Mouse (Mus musculus) bone marrow, adult 2 months (tissue): ENCODE measurements around the gene Nosip. TPM values are rescaled to one million over a fixed set of nuclear protein-coding genes. Genes with fewer than 3 reads are reported as not detected.

ENCODE experiments used
- H3K27ac ChIP-seq: fragments of 200-500 bp; 2 replicates; pipeline ENCODE4 v1.5.1; 2012; ENCODE audit warnings: low read depth, mild to moderate bottlenecking, control low read depth, inconsistent platforms, low read length; ENCODE audit not compliant: control insufficient read depth, poor library complexity, insufficient read depth
- H3K4me1 ChIP-seq: fragments of 200-500 bp; 2 replicates; pipeline ENCODE4 v1.6.1; 2011; ENCODE audit warnings: low read length; ENCODE audit not compliant: control insufficient read depth, insufficient read depth
- H3K4me3 ChIP-seq: fragments of 200-500 bp; replicated peaks from 2 replicates; pipeline ENCODE3; 2011; ENCODE audit warnings: mild to moderate bottlenecking, low read depth, low read length, control low read depth; ENCODE audit not compliant: control insufficient read depth
- CTCF ChIP-seq: fragments of 200-500 bp; IDR thresholded peaks from 2 replicates; pipeline ENCODE4 v1.5.1; 2011; ENCODE audit warnings: low read length, control low read depth; ENCODE audit not compliant: control insufficient read depth, insufficient read depth
- POLR2A ChIP-seq: fragments of 200-500 bp; IDR thresholded peaks from 2 replicates; pipeline ENCODE4 v1.6.1; 2011; ENCODE audit warnings: low read depth, mild to moderate bottlenecking, control low read depth, low read length, borderline replicate concordance; ENCODE audit not compliant: control insufficient read depth
- WGBS: fragments of 180-500 bp; shearing (Covaris S2); methylation state at CpG from one replicate; pipeline ENCODE4 v1.1.7; 2018; 5-methylcytosine and 5-hydroxymethylcytosine counted together
- polyA plus RNA-seq: library from polyadenylated mRNA; stranded (reverse); fragments of >200 nt; gene quantifications from 2 replicates; pipeline ENCODE4 v1.2.4, GENCODE M21; 2011; ENCODE audit warnings: low replicate concordance; ENCODE audit not compliant: missing spikeins, insufficient read depth, insufficient read length

Nosip gene
- polyA plus RNA-seq, 1 experiment: 44.8 TPM

DNA sequence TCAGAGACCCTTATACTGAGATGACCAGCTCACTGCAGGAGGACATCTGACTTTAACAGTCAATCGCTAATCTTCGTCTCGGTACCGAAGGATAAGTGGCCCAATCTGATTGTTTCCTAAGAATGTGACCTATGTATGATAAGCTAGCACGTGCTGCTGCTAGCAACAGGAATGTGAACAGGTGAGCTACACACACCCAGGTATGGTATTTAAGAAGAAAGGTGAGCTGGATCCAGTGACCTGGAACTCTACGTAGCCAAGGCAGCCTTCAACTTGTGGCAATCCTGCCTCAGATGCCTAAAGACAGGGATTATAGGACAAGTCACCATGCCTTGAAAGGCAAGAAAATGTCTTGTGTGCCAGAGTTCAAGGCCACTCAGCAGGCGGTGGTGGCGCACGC, 23.8 kb upstream of the Nosip start:
- TF ChIP-seq POLR2A (no peak), CTCF (no peak)
- WGBS: 93% methylated on average over 9 of the region's 9 CpGs

DNA sequence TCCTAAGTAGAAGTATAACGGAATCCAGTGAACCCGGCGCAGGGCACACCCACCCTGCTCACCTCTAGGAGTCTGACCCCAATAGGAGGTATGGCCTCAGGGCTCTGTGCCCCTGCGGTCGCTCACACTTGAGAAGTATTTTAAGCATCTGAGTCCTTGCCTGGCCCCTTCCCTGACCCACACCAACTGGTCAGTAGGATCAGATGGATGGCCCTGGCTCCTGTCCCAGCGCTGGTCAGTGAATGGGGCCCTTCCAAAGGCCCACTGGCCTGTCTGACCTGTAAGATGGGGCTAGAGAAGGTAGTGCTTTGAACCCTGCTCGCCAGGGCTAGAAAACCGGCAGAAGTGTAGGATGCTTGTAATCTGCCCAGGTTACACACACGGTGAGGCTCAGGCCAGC, 21.4 kb upstream of the Nosip start:
- H3K4me3 ChIP-seq: no peak overlapping the region
- TF ChIP-seq CTCF (no peak), POLR2A (no peak)
- no peaks in the 10 kb centered on the region for H3K4me1 ChIP-seq
- no peak overlapping the region for H3K27ac ChIP-seq
- 87% methylated on average over 9 of the region's 9 CpGs for WGBS

More for the DNA sequence above, 23.8 kb upstream of the Nosip start:
- Histone ChIP-seq H3K4me1 (no peaks in the 10 kb centered on the region), H3K4me3 (no peak overlapping the region), H3K27ac (no peak overlapping the region)

DNA sequence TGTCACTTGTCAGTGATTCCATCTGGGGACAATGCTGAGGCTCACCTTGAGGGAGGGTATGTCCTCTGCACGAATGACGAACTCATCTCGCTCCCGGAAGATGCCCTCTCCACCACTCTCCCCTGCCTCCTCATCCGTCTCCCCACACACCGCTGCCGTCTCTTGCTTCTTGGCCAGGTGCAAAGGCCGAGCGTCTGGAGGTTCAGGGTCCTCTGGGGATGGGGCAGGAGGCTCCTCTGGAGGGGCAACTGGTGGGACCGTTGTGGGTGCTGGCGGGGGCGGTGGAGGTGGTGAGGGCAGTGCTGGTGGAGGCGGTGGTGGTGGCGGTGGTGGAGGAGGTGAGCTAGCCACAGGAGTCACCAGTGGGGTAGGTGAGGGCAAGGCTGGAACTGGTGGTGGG, 18.9 kb upstream of the Nosip start:
- TF ChIP-seq POLR2A: no peak
- WGBS: 89% methylated on average over 14 of the region's 14 CpGs
- Histone ChIP-seq H3K4me1 (no peaks in the 10 kb centered on the region), H3K27ac (no peak overlapping the region), H3K4me3 (no peak overlapping the region)

DNA sequence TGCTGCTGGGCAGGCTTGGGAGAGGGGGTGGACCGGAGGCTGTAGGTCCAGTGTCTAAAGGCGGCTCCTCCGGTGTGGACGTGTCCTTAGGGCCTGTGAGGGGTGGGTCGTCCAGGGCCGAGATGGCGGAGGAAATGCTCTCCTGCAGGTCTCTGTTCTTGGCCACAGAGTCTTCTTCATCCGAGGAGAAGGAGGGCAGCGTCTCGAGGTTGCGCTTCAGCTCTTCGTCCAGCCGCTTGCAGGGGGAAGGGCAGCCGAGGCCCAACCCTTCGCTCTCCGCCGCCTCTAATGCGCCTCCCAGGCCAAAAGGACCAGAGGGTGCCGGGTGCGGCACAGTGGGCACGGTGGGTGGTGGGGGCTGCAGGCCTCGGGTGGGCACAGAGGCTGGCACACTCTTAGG, 16.5 kb upstream of the Nosip start:
- Histone ChIP-seq H3K27ac (no peak overlapping the region), H3K4me1 (no peaks in the 10 kb centered on the region), H3K4me3 (no peak overlapping the region)
- 93% methylated on average over 22 of the region's 22 CpGs for WGBS
- no peak for TF ChIP-seq POLR2A
- TF ChIP-seq CTCF: no peak

DNA sequence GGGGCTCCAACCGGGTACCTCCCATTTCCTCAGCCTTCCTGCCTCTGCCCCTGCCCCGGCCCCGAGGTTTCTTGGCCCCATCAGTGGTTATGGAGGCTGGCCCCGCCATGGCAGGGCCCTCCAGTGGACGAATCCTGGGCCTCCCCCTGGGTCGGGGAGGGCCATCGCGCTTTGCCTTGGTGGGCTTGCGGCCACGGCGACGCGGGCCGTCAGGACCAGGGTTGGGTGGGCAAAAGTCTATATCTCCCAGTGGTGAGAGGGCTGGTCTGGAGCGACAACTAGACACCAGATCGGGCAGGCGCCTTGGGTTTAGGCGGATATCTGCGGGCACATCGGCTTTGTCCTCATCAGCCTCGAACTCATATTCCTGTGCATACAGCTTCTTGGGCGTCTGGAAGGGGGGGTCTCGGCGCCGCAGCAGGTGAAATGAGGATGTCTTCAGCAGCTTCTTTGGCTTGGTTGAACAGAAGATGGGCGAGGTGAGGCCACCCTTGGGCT, 15.3 kb upstream of the Nosip start:
- Histone ChIP-seq H3K4me1 (peaks cover 4% of the 10 kb centered on the region), H3K4me3 (no peak overlapping the region), H3K27ac (no peak overlapping the region)
- 87% methylated on average over 26 of the region's 26 CpGs for WGBS
- no peak for TF ChIP-seq CTCF
- no peak for TF ChIP-seq POLR2A

DNA sequence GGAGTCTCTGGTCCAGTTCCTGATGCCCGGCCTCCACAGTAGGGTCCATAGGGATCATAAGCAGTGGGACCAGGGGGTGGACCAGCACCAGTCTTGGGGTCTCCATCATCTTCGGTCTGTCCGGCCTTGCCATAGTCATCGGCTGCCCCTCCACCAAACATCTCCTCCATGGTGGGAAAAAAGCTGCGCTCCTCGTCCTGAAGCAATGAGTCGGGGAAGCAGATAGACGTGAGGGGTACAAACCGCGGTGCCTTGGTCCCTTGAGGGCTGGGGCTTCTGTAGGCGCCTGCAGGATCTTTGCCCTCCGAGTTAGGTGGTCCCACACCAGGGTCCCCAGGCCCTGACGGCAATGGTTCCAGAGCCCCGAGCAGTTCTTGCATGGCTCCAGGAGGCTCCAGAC, 14.7 kb upstream of the Nosip start:
- Histone ChIP-seq H3K27ac (no peak overlapping the region), H3K4me1 (peaks cover 5% of the 10 kb centered on the region), H3K4me3 (no peak overlapping the region)
- 89% methylated on average over 14 of the region's 14 CpGs for WGBS
- no peak for TF ChIP-seq CTCF
- TF ChIP-seq POLR2A: no peak

DNA sequence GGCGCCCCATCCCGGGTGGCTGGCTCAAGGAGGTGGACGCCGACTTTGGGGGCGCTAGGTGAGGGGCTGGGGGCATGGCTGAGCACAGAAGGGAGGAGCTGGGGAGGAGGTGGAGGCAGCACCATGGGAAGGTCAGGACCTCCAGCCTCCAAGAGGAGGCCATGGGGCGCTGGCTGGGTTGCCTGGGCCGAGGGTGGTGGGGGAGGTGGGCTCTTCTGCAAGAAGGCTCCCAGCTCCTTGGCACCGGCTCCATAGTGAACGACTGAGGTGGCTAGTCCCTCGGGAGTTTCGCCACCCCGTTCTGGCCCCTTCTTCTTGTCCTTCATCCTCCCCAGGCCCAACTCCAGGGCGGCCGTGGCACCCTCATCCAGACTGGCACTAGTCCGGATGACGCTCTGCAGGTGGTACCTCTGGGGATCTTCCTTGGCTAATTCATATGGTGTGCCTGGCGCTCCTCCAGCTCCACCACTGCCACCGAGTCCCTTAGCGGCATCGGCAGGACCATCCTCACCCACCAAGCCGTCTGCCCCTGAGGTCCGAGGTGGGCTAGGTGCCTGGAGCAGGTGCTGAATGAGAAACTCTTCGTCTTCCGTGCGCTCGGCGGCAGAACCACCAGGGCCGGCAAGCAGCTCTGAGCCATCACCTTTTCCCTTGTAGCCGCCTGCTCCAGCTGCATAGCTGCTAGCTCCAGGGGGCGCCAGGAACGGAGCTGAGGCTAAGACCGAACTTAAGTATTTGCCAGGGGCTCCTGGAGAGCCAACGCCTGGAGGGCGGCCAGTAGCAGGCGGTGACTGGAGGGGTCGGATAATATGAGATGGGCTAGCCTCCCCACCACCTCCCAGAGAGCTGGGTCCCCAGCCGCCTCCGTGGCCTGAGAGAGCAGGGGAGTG, 14.0 kb upstream of the Nosip start:
- WGBS: 91% methylated on average over 38 of the region's 38 CpGs
- TF ChIP-seq CTCF (no peak), POLR2A (no peak)
- no peak overlapping the region for H3K4me3 ChIP-seq
- peaks cover 5% of the 10 kb centered on the region for H3K4me1 ChIP-seq
- no peak overlapping the region; the same call in 1 of the 2 replicates for H3K27ac ChIP-seq

DNA sequence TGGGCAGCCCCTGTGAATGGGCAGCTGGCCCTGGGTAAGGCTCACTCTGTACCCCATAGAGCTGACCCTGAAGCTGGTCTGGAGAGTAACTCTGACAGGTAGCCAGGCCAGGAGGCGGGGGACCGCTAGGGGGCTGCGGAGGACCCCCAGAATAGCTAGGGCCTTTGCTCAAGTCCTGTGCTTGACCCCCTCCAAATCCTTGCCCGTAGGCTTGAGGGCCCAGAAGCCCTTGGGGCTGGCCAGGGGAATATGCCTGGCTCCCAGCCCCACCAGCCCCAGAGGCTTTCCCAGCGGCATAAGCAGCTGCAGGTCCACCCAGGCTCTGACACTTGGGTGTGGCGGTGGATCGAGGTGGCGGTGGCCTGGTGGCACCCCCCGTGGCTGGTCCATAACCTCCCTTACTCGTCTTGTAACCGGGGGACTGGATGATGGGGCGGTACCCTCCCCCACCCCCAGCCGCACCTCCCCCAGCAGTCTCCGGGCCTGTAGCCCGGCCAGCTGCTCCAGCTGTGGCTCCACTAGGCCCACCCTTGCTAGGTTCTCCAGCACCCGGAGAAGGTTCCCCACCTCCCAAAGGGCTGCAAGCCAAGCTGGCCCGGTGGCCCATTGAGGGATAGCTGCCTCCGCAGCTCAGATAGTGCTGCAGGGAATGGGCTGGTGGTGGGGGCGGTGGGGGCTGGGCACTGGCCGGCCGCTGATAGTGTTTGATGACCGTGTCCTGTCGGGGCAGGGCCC, 13.1 kb upstream of the Nosip start:
- no peak overlapping the region; the same call in 1 of the 2 replicates for H3K27ac ChIP-seq
- TF ChIP-seq CTCF: no peak
- no peak for TF ChIP-seq POLR2A
- 86% methylated on average over 23 of the region's 23 CpGs for WGBS
- peaks cover 5% of the 10 kb centered on the region for H3K4me1 ChIP-seq
- no peak overlapping the region for H3K4me3 ChIP-seq
